48 mouse cellular contexts compared by ENCODE assay signal in genomic region chr13:94847870-94848269, GRCm38 (mm10). TPM values are rescaled to one million over a fixed set of nuclear protein-coding genes. Genes with fewer than 3 reads are reported as not detected.
"Had no signal": no experiment of that assay in that cellular context is flagged by ENCODE, and none has a peak within 500 bp of the region (broad histone marks: within the 10 kb centered on the region; RNA-seq: fewer than 3 reads in every experiment).

No protein-coding gene starts in this region.

- H3K9me3 ChIP-seq: heart, embryonic 12.5 days; heart, embryonic 13.5 days; heart, embryonic 15.5 days; hindbrain, embryonic 10.5 days; hindbrain, embryonic 12.5 days; hindbrain, embryonic 13.5 days; hindbrain, embryonic 15.5 days; intestine, embryonic 15.5 days; kidney, embryonic 15.5 days had no signal

- H3K4me1 ChIP-seq: heart, embryonic 13.5 days; heart, embryonic 15.5 days; hindbrain, embryonic 10.5 days; hindbrain, embryonic 12.5 days; hindbrain, embryonic 13.5 days; hindbrain, embryonic 15.5 days; intestine, embryonic 15.5 days; kidney, embryonic 15.5 days had no signal

- ATAC-seq: hindbrain, embryonic 16.5 days; hindbrain, postnatal 0 days; inflammation-experienced regulatory T-cells, adult 6 months; intestine, embryonic 15.5 days; intestine, embryonic 16.5 days; intestine, postnatal 0 days had no signal

- H3K4me3 ChIP-seq: heart, embryonic 12.5 days; heart, embryonic 13.5 days; heart, embryonic 15.5 days; hindbrain, embryonic 10.5 days; hindbrain, embryonic 12.5 days; hindbrain, embryonic 13.5 days; hindbrain, embryonic 15.5 days; intestine, embryonic 15.5 days; kidney, embryonic 15.5 days; layer of hippocampus, adult 2 months; left cerebral cortex, adult 2 months had no signal

- H3K36me3 ChIP-seq: heart, embryonic 15.5 days; hindbrain, embryonic 12.5 days; hindbrain, embryonic 15.5 days; intestine, embryonic 15.5 days had no signal

- H3K27me3 ChIP-seq: heart, embryonic 13.5 days; heart, embryonic 15.5 days; hindbrain, embryonic 12.5 days; hindbrain, embryonic 15.5 days; intestine, embryonic 15.5 days; kidney, embryonic 15.5 days had no signal

- DNase-seq: heart, postnatal 10 days; heart, postnatal 14 days; heart, postnatal 36 days; heart, postnatal 4 days; kidney, adult 11 months; kidney, adult 18-20 months; kidney, adult 2 months; kidney, adult 8-10 months; kidney, adult 9 months; kidney, postnatal 10 days; kidney, postnatal 14 days; kidney, postnatal 25 days; kidney, postnatal 36 days; kidney, postnatal 4 days; layer of hippocampus, adult 9-11 months; layer of hippocampus, postnatal 36 days had no signal

- H3K27ac ChIP-seq: heart, embryonic 13.5 days; heart, embryonic 15.5 days; hindbrain, embryonic 10.5 days; hindbrain, embryonic 12.5 days; hindbrain, embryonic 13.5 days; hindbrain, embryonic 14.5 days; hindbrain, embryonic 15.5 days; hindbrain, postnatal 0 days; intestine, embryonic 15.5 days; kidney, embryonic 15.5 days; kidney, postnatal 0 days; layer of hippocampus, adult 2 months; left cerebral cortex, adult 2 months had no signal

RNA-seq across cellular contexts. Expression of gene Otp, which starts 27.5 kb away (rescaled TPM):
- total RNA-seq: heart, postnatal 10 days; heart, postnatal 14 days; heart, postnatal 25 days; heart, postnatal 36 days; heart, postnatal 4 days; hematopoietic stem cell, adult 5-6 weeks; layer of hippocampus, adult 18-20 months; layer of hippocampus, adult 2 months; layer of hippocampus, adult 8-10 months; layer of hippocampus, postnatal 10 days; layer of hippocampus, postnatal 14 days; layer of hippocampus, postnatal 25 days had no signal
- polyA plus RNA-seq: heart, embryonic 12.5 days; heart, embryonic 13.5 days; heart, embryonic 14.5 days; heart, embryonic 15.5 days; heart, embryonic 16.5 days; heart, postnatal 0 days; inflammation-experienced regulatory T-cells, adult 6 months; intestine, embryonic 14.5 days; intestine, embryonic 15.5 days; intestine, embryonic 16.5 days; intestine, postnatal 0 days; kidney, adult 2 months; kidney, embryonic 14.5 days; kidney, embryonic 15.5 days; kidney, embryonic 16.5 days; kidney, postnatal 0 days; large intestine, adult 2 months had no signal
